Mouse (Mus musculus): ENCODE measurements at regions not wholly inside any gene's neighbourhood (a gene's known extent, or its start where the extent isn't known, plus 50 kb on each side); places are given as distances from the start of the nearest gene placed in this dataset.

- DNase-seq (ENCODE audit: extremely low read depth, low read depth, low spot score), result no peak
Observed at GRCm38 (mm10) chr11:114552176-114552575, 116.1 kb upstream of the Rpl38 start.

- DNase-seq (ENCODE audit: extremely low read depth, low read depth, low spot score), result no peak
Observed at GRCm38 (mm10) chr11:114551262-114551661, 117.1 kb upstream of the Rpl38 start.

GRCm38 (mm10) chr11:114548658-114549057 lies 119.7 kb upstream of the Rpl38 start:
- DNase-seq (ENCODE audit: extremely low read depth, low read depth, low spot score), result no peak

GRCm38 (mm10) chr11:114544212-114544611 lies 124.1 kb upstream of the Rpl38 start:
- no peak for DNase-seq (ENCODE audit: extremely low read depth, low read depth, low spot score)

GRCm38 (mm10) chr11:114542167-114542566 lies 126.2 kb upstream of the Rpl38 start:
- no peak for DNase-seq (ENCODE audit: extremely low read depth, low read depth, low spot score)

GRCm38 (mm10) chr11:114540503-114540902 lies 127.8 kb upstream of the Rpl38 start:
- DNase-seq (ENCODE audit: extremely low read depth, low read depth, low spot score), result no peak

- no peak for DNase-seq (ENCODE audit: extremely low read depth, low read depth, low spot score)
Observed at GRCm38 (mm10) chr11:114536616-114537493, 131.5 kb upstream of the Rpl38 start.

- DNase-seq (ENCODE audit: extremely low read depth, low read depth, low spot score), result no peak
Observed at GRCm38 (mm10) chr11:114535900-114536299, 132.4 kb upstream of the Rpl38 start.

- DNase-seq (ENCODE audit: extremely low read depth, low read depth, low spot score), result no peak
Observed at GRCm38 (mm10) chr11:114534436-114534835, 133.9 kb upstream of the Rpl38 start.

- DNase-seq (ENCODE audit: extremely low read depth, low read depth, low spot score), result no peak
Observed at GRCm38 (mm10) chr11:114531241-114531765, 137.0 kb upstream of the Rpl38 start.

GRCm38 (mm10) chr11:114528937-114529772 lies 139.2 kb upstream of the Rpl38 start:
- no peak for DNase-seq (ENCODE audit: extremely low read depth, low read depth, low spot score)

GRCm38 (mm10) chr11:114523444-114524238 lies 144.7 kb upstream of the Rpl38 start:
- no peak for DNase-seq (ENCODE audit: extremely low read depth, low read depth, low spot score)

GRCm38 (mm10) chr11:114515278-114515677 lies 153.0 kb upstream of the Rpl38 start:
- no peak for DNase-seq (ENCODE audit: extremely low read depth, low read depth, low spot score)

GRCm38 (mm10) chr11:114514126-114514525 lies 154.2 kb upstream of the Rpl38 start:
- no peak for DNase-seq (ENCODE audit: extremely low read depth, low read depth, low spot score)

GRCm38 (mm10) chr11:114513446-114513845 lies 154.9 kb upstream of the Rpl38 start:
- DNase-seq (ENCODE audit: extremely low read depth, low read depth, low spot score), result no peak

- no peak for DNase-seq (ENCODE audit: extremely low read depth, low read depth, low spot score)
Observed at GRCm38 (mm10) chr11:114511994-114512393, 156.3 kb upstream of the Rpl38 start.

GRCm38 (mm10) chr11:114502562-114502961 lies 165.8 kb upstream of the Rpl38 start:
- no peak for DNase-seq (ENCODE audit: extremely low read depth, low read depth, low spot score)

GRCm38 (mm10) chr11:114501869-114502540 lies 166.3 kb upstream of the Rpl38 start:
- no peak for DNase-seq (ENCODE audit: extremely low read depth, low read depth, low spot score)

GRCm38 (mm10) chr11:114500416-114500815 lies 167.9 kb upstream of the Rpl38 start:
- no peak for DNase-seq (ENCODE audit: extremely low read depth, low read depth, low spot score)

- no peak for DNase-seq (ENCODE audit: extremely low read depth, low read depth, low spot score)
Observed at GRCm38 (mm10) chr11:114499665-114500064, 168.7 kb upstream of the Rpl38 start.
